Mouse (Mus musculus) forebrain, postnatal 0 days (tissue): ENCODE measurements around the gene Gjb5. TPM values are rescaled to one million over a fixed set of nuclear protein-coding genes. Genes with fewer than 3 reads are reported as not detected.

Experiments used
- ATAC-seq: fragments of 200-750 bp; cut with Nextera tagmentation; 2 replicates; pipeline ENCODE4 v1.8.0; 2017; ENCODE audit warnings: mild to moderate bottlenecking, moderate library complexity
- DNase-seq: peaks from one replicate; pipeline ENCODE4 v3.0.0-alpha.2; 2015
- H3K27ac ChIP-seq: fragments of 300-500 bp; sonication (generic); 2 replicates; pipeline ENCODE4 v1.5.1; 2014; ENCODE audit warnings: low read depth, mild to moderate bottlenecking, antibody characterized with exemption, low read length, moderate library complexity, mixed read lengths
- H3K27me3 ChIP-seq: fragments of 300-500 bp; sonication (generic); 2 replicates; pipeline ENCODE4 v1.6.1; 2014; ENCODE audit warnings: mild to moderate bottlenecking, low read length, mixed read lengths; ENCODE audit not compliant: insufficient read depth
- H3K36me3 ChIP-seq: fragments of 300-500 bp; sonication (generic); 2 replicates; pipeline ENCODE4 v1.6.1; 2014; ENCODE audit warnings: mild to moderate bottlenecking, moderate library complexity; ENCODE audit not compliant: insufficient read depth
- H3K4me1 ChIP-seq: fragments of 300-500 bp; sonication (generic); 2 replicates; pipeline ENCODE4 v1.6.1; 2014; ENCODE audit warnings: antibody characterized with exemption; ENCODE audit not compliant: insufficient read depth
- H3K4me2 ChIP-seq: fragments of 300-500 bp; sonication (generic); 2 replicates; pipeline ENCODE4 v1.6.1; 2014; ENCODE audit warnings: low read depth, mild to moderate bottlenecking, moderate library complexity
- H3K4me3 ChIP-seq: fragments of 300-500 bp; sonication (generic); 2 replicates; pipeline ENCODE4 v1.5.1; 2014; ENCODE audit warnings: low read depth, low read length, mixed read lengths
- H3K9ac ChIP-seq: fragments of 300-500 bp; sonication (generic); 2 replicates; pipeline ENCODE4 v1.6.1; 2014; ENCODE audit warnings: mild to moderate bottlenecking
- H3K9me3 ChIP-seq: fragments of 300-500 bp; sonication (generic); 2 replicates; pipeline ENCODE4 v1.6.1; 2016; ENCODE audit warnings: low read length
- CTCF ChIP-seq: sonication (generic); IDR thresholded peaks from 2 replicates; pipeline ENCODE4 v1.5.1; 2016; ENCODE audit warnings: antibody characterized with exemption, control low read depth, low read depth
- WGBS: fragments of 180-500 bp; shearing (Covaris S2); extraction: QIAGEN DNeasy Blood & Tissue Kit; methylation state at CpG from one replicate; pipeline ENCODE4 v1.1.7; 2014; 5-methylcytosine and 5-hydroxymethylcytosine counted together
- polyA plus RNA-seq: library from polyadenylated mRNA; unstranded; fragments of >200 nt; fragmentation: Nextera tagmentation; extraction: Ambion mirVana; gene quantifications from 2 replicates; pipeline ENCODE4 v1.2.1, GENCODE M21; 2015
- total RNA-seq: library from RNA; depleted of rRNA; stranded (reverse); fragments of >200 nt; gene quantifications from 2 replicates; pipeline ENCODE4 v1.2.3, GENCODE M21; 2014; rRNA removed

Gene Gjb5
- total and polyA plus RNA-seq, 2 experiments from 2014 or later: 0.10 to 0.11 TPM

DNA sequence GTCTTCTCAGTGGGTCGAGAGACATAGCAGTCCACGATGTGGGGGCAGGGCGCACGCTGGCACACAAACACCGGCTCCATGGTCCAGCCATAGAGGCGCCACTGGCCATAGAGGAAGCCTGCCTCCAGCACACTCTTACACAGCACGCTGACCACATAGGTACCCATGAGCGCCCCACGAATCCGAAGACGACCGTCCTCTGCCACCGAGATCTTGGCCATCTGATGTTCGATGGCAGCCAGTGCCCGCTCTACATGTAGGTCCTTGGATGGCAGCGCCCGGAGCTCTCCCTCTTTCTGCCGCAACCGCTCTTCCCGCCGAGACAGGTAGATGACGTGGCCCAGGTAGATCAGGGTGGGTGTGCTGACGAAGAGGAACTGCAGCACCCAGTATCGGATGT lies 45.6 kb downstream of the Gjb5 start:
- no peak for TF ChIP-seq CTCF
- Histone ChIP-seq H3K4me3 (no peak overlapping the region), H3K4me1 (no peaks in the 10 kb centered on the region), H3K36me3 (no peaks in the 10 kb centered on the region), H3K27ac (no peak overlapping the region), H3K4me2 (no peak overlapping the region), H3K9me3 (no peaks in the 10 kb centered on the region), H3K27me3 (no peaks in the 10 kb centered on the region), H3K9ac (no peak overlapping the region)
- DNase-seq (no peak), ATAC-seq (no peak)
- 72% methylated on average over 24 of the region's 24 CpGs for WGBS

GRCm38 (mm10) chr4:127311561-127311960 lies 46.4 kb downstream of the Gjb5 start:
- H3K4me2 ChIP-seq: no peak overlapping the region
- H3K27ac ChIP-seq: no peak overlapping the region
- H3K36me3 ChIP-seq: no peaks in the 10 kb centered on the region
- TF ChIP-seq CTCF: no peak
- H3K4me3 ChIP-seq: no peak overlapping the region
- H3K27me3 ChIP-seq: no peaks in the 10 kb centered on the region
- H3K9me3 ChIP-seq: no peaks in the 10 kb centered on the region
- ATAC-seq (no peak), DNase-seq (no peak)
- WGBS: 59% methylated on average over 9 of the region's 9 CpGs
- no peaks in the 10 kb centered on the region for H3K4me1 ChIP-seq
- no peak overlapping the region for H3K9ac ChIP-seq

DNA sequence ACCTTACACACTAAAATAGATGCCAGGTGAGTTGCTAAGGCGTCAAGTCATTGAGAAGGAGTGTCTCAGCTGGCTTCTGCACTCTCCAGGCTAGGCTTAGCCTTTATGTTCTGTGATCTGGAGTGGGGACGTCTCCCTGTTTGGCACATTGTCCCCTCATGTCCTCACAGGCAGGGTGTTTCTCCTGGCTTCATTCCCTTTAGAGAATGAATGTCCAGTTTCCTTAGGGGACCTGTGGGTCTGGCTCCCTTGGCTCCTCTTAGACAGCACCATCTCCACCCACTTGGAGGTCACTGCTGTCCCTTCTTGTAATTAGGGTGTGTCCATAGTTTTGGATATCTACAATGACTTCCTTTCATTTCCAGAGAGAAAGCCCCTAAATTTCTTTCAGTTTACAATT lies 51.1 kb downstream of the Gjb5 start:
- Histone ChIP-seq H3K4me1 (no peaks in the 10 kb centered on the region), H3K9me3 (no peaks in the 10 kb centered on the region), H3K4me2 (no peak overlapping the region), H3K9ac (no peak overlapping the region), H3K36me3 (no peaks in the 10 kb centered on the region), H3K27ac (no peak overlapping the region), H3K4me3 (no peak overlapping the region), H3K27me3 (no peaks in the 10 kb centered on the region)
- ATAC-seq: no peak
- WGBS: 63% methylated on average over 2 of the region's 2 CpGs
- DNase-seq: no peak
- TF ChIP-seq CTCF: no peak

Other genes with a start within 250 kb of the Gjb5 start
- gene Tmem35b, start 234.5 kb downstream of the Gjb5 start, total RNA-seq: 6.0 and 7.8 TPM in 2 replicates
- gene Tmem35b, start 234.5 kb downstream of the Gjb5 start, polyA plus RNA-seq: 9.5 and 10.8 TPM in 2 replicates
- 66.9 and 85.5 TPM in 2 replicates for gene Dlgap3, start 189.0 kb downstream of the Gjb5 start, total RNA-seq
- 23.1 and 28.0 TPM in 2 replicates for gene Dlgap3, start 189.0 kb downstream of the Gjb5 start, polyA plus RNA-seq
- 30.2 and 43.8 TPM in 2 replicates for gene Smim12, start 114.4 kb downstream of the Gjb5 start, total RNA-seq
- 61.4 and 64.8 TPM in 2 replicates for gene Smim12, start 114.4 kb downstream of the Gjb5 start, polyA plus RNA-seq
- gene Gja4, start 44.1 kb downstream of the Gjb5 start, total RNA-seq: 13.3 and 20.5 TPM in 2 replicates
- 15.3 and 15.7 TPM in 2 replicates for gene Gja4, start 44.1 kb downstream of the Gjb5 start, polyA plus RNA-seq
- 1.2 TPM in 1 of 2 replicates, not detected in the other for gene Gjb3, start 27.3 kb downstream of the Gjb5 start, total RNA-seq
- gene Gjb3, start 27.3 kb downstream of the Gjb5 start, polyA plus RNA-seq: 0.20 and 0.30 TPM in 2 replicates
- gene Gjb4, start 4.1 kb downstream of the Gjb5 start, total RNA-seq: not detected in 2 replicates
- not detected in 2 replicates for gene Gjb4, start 4.1 kb downstream of the Gjb5 start, polyA plus RNA-seq